Mouse (Mus musculus) cerebellum, adult 11-12 months (tissue): ENCODE results near the gene Olfr631.
"Not testable (repeated sequence)": the region's sequence is repeated elsewhere in the genome, so short reads cannot be mapped to it uniquely, and the experiment has no call there.

ENCODE experiments used
- DNase-seq: peaks from one replicate; pipeline ENCODE4 v3.0.0; 2022

The Olfr631 gene

GRCm38 (mm10) chr7:103928525-103928924 lies at the start of gene Olfr631:
Olfr631 (plus strand) TSS chr7:103928825.
- no peak for DNase-seq

GRCm38 (mm10) chr7:103886152-103886551 lies 42.5 kb upstream of the Olfr631 start, which contains the start of gene Olfr66:
Olfr66 (minus strand) TSS chr7:103886252.
- no peak for DNase-seq

GRCm38 (mm10) chr7:103894385-103894784 lies 34.2 kb upstream of the Olfr631 start, which contains the start of gene Olfr64:
Olfr64 (minus strand) TSS chr7:103894485.
- no peak for DNase-seq

GRCm38 (mm10) chr7:103903187-103903586 lies 25.4 kb upstream of the Olfr631 start, which contains the start of gene Olfr65:
Olfr65 (plus strand) TSS chr7:103903487.
- no peak for DNase-seq

GRCm38 (mm10) chr7:103910047-103910446 lies 18.6 kb upstream of the Olfr631 start:
- no peak for DNase-seq

GRCm38 (mm10) chr7:103912969-103913511 lies 15.6 kb upstream of the Olfr631 start:
- no peak for DNase-seq

GRCm38 (mm10) chr7:103915338-103915737 lies 13.3 kb upstream of the Olfr631 start:
- no peak for DNase-seq

- DNase-seq = no peak
Measured at GRCm38 (mm10) chr7:103934264-103934663, 5.6 kb downstream of the Olfr631 start, which contains the start of gene Olfr632. Olfr632 (plus strand) TSS chr7:103934347.

- no peak for DNase-seq
Measured at GRCm38 (mm10) chr7:103942730-103943129, 14.1 kb downstream of the Olfr631 start.

- DNase-seq = no peak
Measured at GRCm38 (mm10) chr7:103944137-103944536, 15.5 kb downstream of the Olfr631 start, which contains the start of gene Olfr633. Olfr633 (plus strand) TSS chr7:103944437.

- not testable (repeated sequence) for DNase-seq
Measured at GRCm38 (mm10) chr7:103966873-103967272, 38.2 kb downstream of the Olfr631 start.

GRCm38 (mm10) chr7:103970852-103971251 lies 42.2 kb downstream of the Olfr631 start, which contains the start of gene Olfr635:
Olfr635 (plus strand) TSS chr7:103971152.
- DNase-seq = no peak

GRCm38 (mm10) chr7:103971782-103972181 lies 43.2 kb downstream of the Olfr631 start:
- no peak for DNase-seq
